Mouse (Mus musculus): ENCODE results near the gene Entr1. TPM values are rescaled to one million over a fixed set of nuclear protein-coding genes. Genes with fewer than 3 reads are reported as not detected.
A peak's percentile ranks its signal among the peaks of the same experiment; 100 is the strongest.
"Not testable (repeated sequence)": the region's sequence is repeated elsewhere in the genome, so short reads cannot be mapped to it uniquely, and the experiment has no call there.

Gene Entr1
- polyA plus RNA-seq, 1 experiment from 2014 or later, result 134 TPM

DNA sequence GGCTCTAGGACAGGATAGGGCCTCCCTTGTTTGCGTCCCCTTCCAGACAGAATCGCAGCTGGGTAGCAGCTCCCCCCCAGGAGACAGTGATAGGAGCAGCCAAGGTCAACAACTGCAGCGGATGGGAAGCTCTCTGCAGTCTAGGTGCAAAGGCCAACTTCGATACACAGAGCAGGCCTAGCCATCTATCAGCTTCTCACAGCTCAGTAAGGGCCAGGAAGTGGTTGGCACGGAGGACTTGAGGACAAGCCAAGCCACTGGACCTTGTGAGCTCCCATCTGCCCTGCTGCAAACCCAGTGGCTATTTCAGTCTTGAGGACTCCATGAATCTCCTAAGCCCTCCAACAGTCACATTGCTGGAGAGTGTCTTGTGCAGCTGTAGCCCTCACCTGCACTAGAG is 10.5 kb upstream of the Entr1 start:
- DNase-seq (ENCODE audit: low spot score) (no peak), ATAC-seq (ENCODE audit: low FRiP score) (no peak)
- Histone ChIP-seq H3K4me1 (replicated peaks; ENCODE audit: control insufficient read depth, insufficient read depth, low read length) (peaks cover 1% of the 10 kb centered on the region), H3K4me2 (replicated peaks) (no peak overlapping the region), H3K27ac (no peak overlapping the region), H3K36me3 (replicated peaks; ENCODE audit: control insufficient read depth, insufficient read depth) (peaks cover 77% of the 10 kb centered on the region), H3K4me3 (replicated peaks; ENCODE audit: low read length) (no peak overlapping the region), H3K9me3 (ENCODE audit: control insufficient read depth, low read length) (no peaks in the 10 kb centered on the region), H3K9ac (no peak overlapping the region), H3K27me3 (ENCODE audit: control insufficient read depth, insufficient read depth, low read length) (no peaks in the 10 kb centered on the region)
- 86% methylated on average over 5 of the region's 5 CpGs for WGBS

DNA sequence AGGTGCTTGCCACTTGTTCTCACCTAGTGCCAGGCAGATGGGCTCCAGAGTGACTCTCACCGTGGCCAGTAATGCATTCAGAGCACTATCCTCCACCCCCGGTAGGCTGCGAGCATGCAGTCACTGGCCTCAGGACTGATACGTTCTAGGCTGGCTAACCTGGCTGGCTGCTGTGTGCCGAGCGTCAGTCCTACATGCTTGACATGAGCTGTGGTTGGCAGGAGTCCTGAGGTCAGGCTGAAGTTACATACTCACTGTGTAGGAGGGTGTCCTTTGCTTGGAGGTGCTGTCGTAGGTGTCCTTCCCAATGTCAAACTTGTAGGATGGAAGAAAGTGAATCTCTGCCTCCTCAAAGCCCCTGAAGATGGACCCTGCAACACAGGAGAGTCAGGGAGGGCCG is 9.9 kb upstream of the Entr1 start:
- Histone ChIP-seq H3K4me1 (replicated peaks; ENCODE audit: control insufficient read depth, insufficient read depth, low read length) (no peaks in the 10 kb centered on the region), H3K9me3 (ENCODE audit: control insufficient read depth, low read length) (no peaks in the 10 kb centered on the region), H3K27me3 (ENCODE audit: control insufficient read depth, insufficient read depth, low read length) (no peaks in the 10 kb centered on the region), H3K27ac (no peak overlapping the region), H3K36me3 (replicated peaks; ENCODE audit: control insufficient read depth, insufficient read depth) (peaks cover 84% of the 10 kb centered on the region), H3K4me3 (replicated peaks; ENCODE audit: low read length) (no peak overlapping the region), H3K9ac (no peak overlapping the region), H3K4me2 (replicated peaks) (no peak overlapping the region)
- ATAC-seq (ENCODE audit: low FRiP score) (no peak), DNase-seq (ENCODE audit: low spot score) (no peak)
- WGBS, result 90% methylated on average over 8 of the region's 8 CpGs

DNA sequence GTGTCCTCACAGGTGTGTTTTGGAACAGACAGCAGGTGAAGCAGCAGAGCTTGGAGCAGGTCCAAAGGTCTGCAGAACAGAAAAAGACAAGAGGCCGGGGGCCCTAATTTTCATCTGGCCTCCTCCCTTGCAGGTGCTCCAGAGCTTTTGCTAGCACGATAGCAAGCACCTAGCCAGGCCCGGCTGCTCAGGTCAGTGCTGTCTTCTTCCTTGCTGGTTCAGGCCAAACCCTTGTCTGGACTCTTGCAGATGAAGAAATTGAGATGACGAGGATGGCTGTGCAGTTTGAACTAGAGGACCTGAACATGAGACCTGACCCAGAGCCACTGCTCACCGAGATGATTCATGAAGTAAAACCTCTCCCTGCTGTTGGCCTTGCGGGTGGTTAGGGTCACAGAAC is 2.5 kb upstream of the Entr1 start:
- Histone ChIP-seq H3K27me3 (ENCODE audit: control insufficient read depth, insufficient read depth, low read length) (no peaks in the 10 kb centered on the region), H3K9me3 (ENCODE audit: control insufficient read depth, low read length) (no peaks in the 10 kb centered on the region), H3K4me2 (replicated peaks) (no peak overlapping the region), H3K4me3 (replicated peaks; ENCODE audit: low read length) (no peak overlapping the region), H3K36me3 (replicated peaks; ENCODE audit: control insufficient read depth, insufficient read depth) (peaks cover 77% of the 10 kb centered on the region), H3K9ac (no peak overlapping the region), H3K4me1 (replicated peaks; ENCODE audit: control insufficient read depth, insufficient read depth, low read length) (peaks cover 23% of the 10 kb centered on the region), H3K27ac (no peak overlapping the region)
- WGBS, result 95% methylated on average over 6 of the region's 6 CpGs
- no peak for DNase-seq (ENCODE audit: low spot score)
- no peak for ATAC-seq (ENCODE audit: low FRiP score)

DNA sequence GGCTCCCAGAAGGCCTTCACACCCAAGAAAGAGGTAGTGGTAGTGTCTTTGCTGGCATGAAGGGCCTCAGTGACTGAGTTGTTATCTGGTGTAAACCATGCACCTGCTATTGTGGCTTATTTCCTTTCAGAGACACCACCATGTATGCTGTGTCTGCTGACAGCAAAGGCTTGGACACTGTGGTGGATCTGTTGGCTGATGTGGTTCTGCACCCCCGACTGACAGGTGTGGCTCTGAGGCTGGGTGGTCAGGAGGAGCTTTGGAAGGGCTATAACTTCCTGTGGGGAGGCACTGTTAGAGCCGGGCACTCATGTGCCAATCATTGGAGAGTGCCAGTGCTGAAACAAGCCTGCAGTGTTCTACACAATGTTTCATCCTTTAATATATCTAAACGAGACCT is 1.8 kb upstream of the Entr1 start:
- ATAC-seq (ENCODE audit: low FRiP score) (no peak), DNase-seq (ENCODE audit: low spot score) (no peak)
- Histone ChIP-seq H3K27me3 (ENCODE audit: control insufficient read depth, insufficient read depth, low read length) (no peaks in the 10 kb centered on the region), H3K36me3 (replicated peaks; ENCODE audit: control insufficient read depth, insufficient read depth) (peaks cover 77% of the 10 kb centered on the region), H3K4me2 (replicated peaks) (no peak overlapping the region; the same call in 1 of the 2 replicates), H3K4me3 (replicated peaks; ENCODE audit: low read length) (no peak overlapping the region), H3K4me1 (replicated peaks; ENCODE audit: control insufficient read depth, insufficient read depth, low read length) (peaks cover 23% of the 10 kb centered on the region), H3K9me3 (ENCODE audit: control insufficient read depth, low read length) (no peaks in the 10 kb centered on the region), H3K27ac (no peak overlapping the region), H3K9ac (no peak overlapping the region)
- 86% methylated on average over 3 of the region's 3 CpGs for WGBS

DNA sequence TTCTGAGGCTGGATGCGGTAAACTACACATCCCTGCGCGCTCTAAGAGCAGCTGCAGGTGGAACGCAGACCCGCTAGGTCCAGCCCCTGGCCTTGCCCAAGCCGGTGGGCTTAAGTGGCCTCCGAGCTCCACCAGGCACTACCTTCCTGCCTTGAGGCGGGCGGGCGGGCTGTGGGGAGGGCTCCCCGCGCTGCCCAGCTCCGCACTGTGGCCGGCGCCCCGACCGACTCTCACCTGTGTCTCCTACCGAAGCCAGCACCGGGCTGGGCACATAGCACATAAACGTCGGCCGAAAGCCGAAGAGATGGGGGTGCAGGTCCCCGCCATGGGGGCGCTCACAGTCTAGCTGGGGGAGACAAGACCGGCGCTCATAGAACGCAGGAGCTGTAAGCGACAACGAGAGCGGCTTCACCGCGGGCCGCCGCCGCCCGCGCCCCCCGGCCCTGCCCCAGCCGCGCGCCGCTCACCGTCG is 398 bp downstream of the Entr1 start:
- Histone ChIP-seq H3K9ac (peak overlapping the region; percentile 96), H3K4me3 (replicated peaks; ENCODE audit: low read length) (peak overlapping the region; percentile 98), H3K27me3 (ENCODE audit: control insufficient read depth, insufficient read depth, low read length) (no peaks in the 10 kb centered on the region), H3K36me3 (replicated peaks; ENCODE audit: control insufficient read depth, insufficient read depth) (peaks cover 77% of the 10 kb centered on the region), H3K4me2 (replicated peaks) (peak overlapping the region; percentile 96), H3K9me3 (ENCODE audit: control insufficient read depth, low read length) (no peaks in the 10 kb centered on the region), H3K27ac (peak overlapping the region; percentile 75), H3K4me1 (replicated peaks; ENCODE audit: control insufficient read depth, insufficient read depth, low read length) (peaks cover 23% of the 10 kb centered on the region)
- ATAC-seq (ENCODE audit: low FRiP score) (peak; percentile 54), DNase-seq (ENCODE audit: low spot score) (no peak)
- 0% methylated on average over 32 of the region's 45 CpGs for WGBS

DNA sequence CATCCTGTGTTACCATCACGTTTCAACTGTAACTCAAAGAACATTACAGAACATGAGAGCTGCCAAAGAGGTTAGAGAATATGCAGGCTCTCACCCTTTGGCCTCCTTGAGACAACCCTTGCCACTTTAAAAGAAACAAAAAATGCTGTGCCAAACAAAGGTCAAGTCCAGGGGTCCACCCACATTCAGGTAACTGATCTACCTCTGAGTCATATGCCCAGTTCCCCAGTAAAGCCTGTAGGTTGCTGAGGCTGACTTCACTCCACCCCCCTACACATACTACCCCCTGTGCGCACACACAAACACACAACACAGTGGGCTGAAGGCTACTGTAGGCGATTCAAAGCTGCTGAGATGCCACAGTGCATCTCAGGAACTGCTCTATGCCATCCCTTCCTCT is 1.4 kb downstream of the Entr1 start:
- H3K9me3 ChIP-seq (ENCODE audit: control insufficient read depth, low read length), result no peaks in the 10 kb centered on the region
- no peak for ATAC-seq (ENCODE audit: low FRiP score)
- 93% methylated on average over 3 of the region's 3 CpGs for WGBS
- peaks cover 23% of the 10 kb centered on the region for H3K4me1 ChIP-seq (replicated peaks; ENCODE audit: control insufficient read depth, insufficient read depth, low read length)
- no peak for DNase-seq (ENCODE audit: low spot score)
- H3K9ac ChIP-seq, result no peak overlapping the region
- H3K4me2 ChIP-seq (replicated peaks), result peak overlapping the region; percentile 96; the same call in 1 of the 2 replicates
- no peak overlapping the region for H3K27ac ChIP-seq
- H3K27me3 ChIP-seq (ENCODE audit: control insufficient read depth, insufficient read depth, low read length), result no peaks in the 10 kb centered on the region
- peaks cover 77% of the 10 kb centered on the region for H3K36me3 ChIP-seq (replicated peaks; ENCODE audit: control insufficient read depth, insufficient read depth)
- H3K4me3 ChIP-seq (replicated peaks; ENCODE audit: low read length), result 0 out of 2 replicates have a peak overlapping the region, but pooled peaks have one; percentile 98

DNA sequence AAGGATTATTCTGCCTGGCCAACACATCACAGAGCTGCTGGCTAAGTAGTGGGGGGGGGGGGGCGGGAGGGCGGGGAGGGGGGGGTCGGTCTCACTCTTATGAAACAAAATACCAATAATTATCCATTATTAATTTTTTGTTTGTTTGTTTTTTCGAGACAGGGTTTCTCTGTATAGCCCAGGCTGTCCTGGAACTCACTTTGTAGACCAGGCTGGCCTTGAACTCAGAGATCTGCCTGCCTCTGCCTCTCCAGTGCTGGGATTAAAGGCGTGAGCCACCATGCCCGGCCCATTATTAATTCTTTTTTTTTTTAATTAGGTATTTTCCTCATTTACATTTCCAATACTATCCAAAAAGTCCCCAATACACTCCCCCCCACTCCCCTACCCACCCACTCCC is 8.2 kb downstream of the Entr1 start:
- H3K9me3 ChIP-seq (ENCODE audit: control insufficient read depth, low read length); ATAC-seq (ENCODE audit: low FRiP score); DNase-seq (ENCODE audit: low spot score); H3K27me3 ChIP-seq (ENCODE audit: control insufficient read depth, insufficient read depth, low read length); H3K4me1 ChIP-seq (replicated peaks; ENCODE audit: control insufficient read depth, insufficient read depth, low read length): not testable (repeated sequence)
- Histone ChIP-seq H3K36me3 (replicated peaks; ENCODE audit: control insufficient read depth, insufficient read depth) (peaks cover 63% of the 10 kb centered on the region), H3K4me2 (replicated peaks) (peak overlapping the region; percentile 94), H3K9ac (peak overlapping the region; percentile 81), H3K4me3 (replicated peaks; ENCODE audit: low read length) (peak overlapping the region; percentile 84), H3K27ac (peak overlapping the region; percentile 33; the same call in 1 of the 2 replicates)
- WGBS, result 35% methylated on average over 6 of the region's 6 CpGs

DNA sequence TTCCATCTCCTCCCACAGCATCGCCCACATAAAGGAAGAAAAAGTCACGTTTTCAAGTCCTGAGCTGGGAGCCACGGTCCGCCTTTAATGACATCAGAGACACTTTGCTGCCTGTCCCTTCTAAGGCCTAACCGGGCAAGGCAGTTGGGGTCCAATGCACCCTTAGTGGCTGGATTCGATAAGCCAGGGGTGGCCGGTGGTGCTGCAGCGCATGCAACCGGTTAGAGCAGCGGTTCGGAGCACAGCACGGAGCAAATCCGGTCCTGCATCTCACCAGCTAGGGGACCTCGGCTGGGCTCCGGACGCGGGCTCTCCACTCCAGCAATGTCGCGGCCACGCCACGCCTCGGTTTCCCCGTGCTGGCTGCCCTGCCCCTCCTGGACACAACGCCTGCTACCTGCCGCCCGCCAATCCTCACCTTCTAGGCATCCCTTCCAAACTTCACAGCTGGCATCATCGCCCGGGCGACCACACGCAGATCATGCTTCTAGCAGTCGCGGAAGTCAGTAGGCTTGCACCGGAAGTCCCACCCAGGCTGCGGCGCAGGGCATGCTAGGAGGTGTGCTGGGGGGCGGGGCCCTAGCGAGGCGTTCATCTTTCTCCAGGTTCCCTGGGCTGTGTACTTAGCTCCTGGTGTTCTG is 8.9 kb downstream of the Entr1 start, which contains the start of gene Snapc4:
Gene Snapc4 (minus strand): TSS at position 523 of the 641 bp plus-strand sequence.
- DNase-seq (ENCODE audit: low spot score) (peak; percentile 83), ATAC-seq (ENCODE audit: low FRiP score) (peak; percentile 96)
- H3K27me3 ChIP-seq (ENCODE audit: control insufficient read depth, insufficient read depth, low read length), result no peaks in the 10 kb centered on the region
- H3K9me3 ChIP-seq (ENCODE audit: control insufficient read depth, low read length), result no peaks in the 10 kb centered on the region
- peaks cover 7% of the 10 kb centered on the region for H3K4me1 ChIP-seq (replicated peaks; ENCODE audit: control insufficient read depth, insufficient read depth, low read length)
- peak within 1 kb of the TSS; percentile 94 for H3K4me2 ChIP-seq (replicated peaks)
- H3K27ac ChIP-seq, result peak within 1 kb of the TSS; percentile 33; the same call in 1 of the 2 replicates
- peaks cover 63% of the 10 kb centered on the region for H3K36me3 ChIP-seq (replicated peaks; ENCODE audit: control insufficient read depth, insufficient read depth)
- peak within 1 kb of the TSS; percentile 81 for H3K9ac ChIP-seq
- under 1% methylated on average over 38 of the region's 38 CpGs for whole genome bisulfite sequencing
- peak within 1 kb of the TSS; percentile 84 for H3K4me3 ChIP-seq (replicated peaks; ENCODE audit: low read length)

DNA sequence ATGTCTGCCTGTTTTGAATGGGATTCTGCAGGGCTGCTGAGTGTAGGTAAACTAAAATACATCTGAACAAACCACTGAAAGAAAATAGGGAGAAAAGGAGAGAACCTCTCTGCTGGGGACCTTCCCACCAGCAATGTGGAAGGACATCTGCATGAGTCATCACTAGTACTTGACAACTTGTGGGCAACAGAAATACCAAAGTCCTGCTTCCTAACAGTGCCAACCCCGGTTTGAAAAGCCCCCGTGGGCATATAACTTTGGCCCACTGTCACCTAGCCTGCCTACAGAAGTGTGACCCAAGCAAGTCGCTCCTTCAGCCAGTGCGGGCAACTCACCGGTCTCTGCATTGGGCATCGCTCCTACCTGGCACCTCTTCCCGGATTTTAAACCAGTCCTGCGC is 16.7 kb downstream of the Entr1 start:
- no peak for ATAC-seq (ENCODE audit: low FRiP score)

More for the DNA sequence above, 16.7 kb downstream of the Entr1 start:
- Histone ChIP-seq H3K9me3 (ENCODE audit: control insufficient read depth, low read length) (no peaks in the 10 kb centered on the region), H3K4me3 (replicated peaks; ENCODE audit: low read length) (no peak overlapping the region), H3K27me3 (ENCODE audit: control insufficient read depth, insufficient read depth, low read length) (no peaks in the 10 kb centered on the region), H3K27ac (no peak overlapping the region), H3K4me2 (replicated peaks) (no peak overlapping the region), H3K9ac (no peak overlapping the region), H3K36me3 (replicated peaks; ENCODE audit: control insufficient read depth, insufficient read depth) (peaks cover 100% of the 10 kb centered on the region), H3K4me1 (replicated peaks; ENCODE audit: control insufficient read depth, insufficient read depth, low read length) (no peaks in the 10 kb centered on the region)
- no peak for DNase-seq (ENCODE audit: low spot score)
- WGBS, result 97% methylated on average over 8 of the region's 8 CpGs

All from hindbrain, embryonic 14.5 days (tissue).